Mouse (Mus musculus): ENCODE measurements at regions not wholly inside any gene's neighbourhood (a gene's known extent, or its start where the extent isn't known, plus 50 kb on each side); places are given as distances from the start of the nearest gene placed in this dataset.
A peak's percentile ranks its signal among the peaks of the same experiment; 100 is the strongest.

DNA sequence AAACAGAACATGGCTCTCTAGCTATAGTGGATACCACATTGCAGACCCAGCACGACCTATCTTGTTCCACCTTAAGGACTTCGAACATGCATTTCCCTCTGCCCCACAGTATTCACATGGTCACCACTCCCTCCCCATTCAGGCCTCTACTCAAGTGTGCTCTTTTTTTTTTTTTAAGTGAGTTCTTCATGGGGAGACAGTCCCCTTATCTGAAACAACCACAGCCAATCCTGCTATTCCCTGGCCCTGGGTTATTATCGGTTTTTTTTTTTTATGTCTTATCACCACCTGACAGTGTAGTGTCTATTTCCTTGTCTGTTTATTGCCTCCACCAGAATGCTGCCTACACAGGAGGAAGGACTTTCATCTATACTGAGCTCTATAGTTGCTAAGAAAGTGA is 125.6 kb upstream of the Parp11 start:
- Histone ChIP-seq H3K9me3 (replicated peaks) (no peaks in the 10 kb centered on the region), H3K4me3 (peak overlapping the region; percentile 16; the same call in 1 of the 2 replicates), H3K27me3 (replicated peaks) (peaks cover 9% of the 10 kb centered on the region), H3K36me3 (no peaks in the 10 kb centered on the region), H3K4me1 (peaks cover 80% of the 10 kb centered on the region), H3K9ac (peak overlapping the region; percentile 64), H3K27ac (peak overlapping the region; percentile 99), H3K4me2 (peak overlapping the region; percentile 60)
- peak; percentile 87 for ATAC-seq
- 16% methylated on average over 3 of the region's 3 CpGs for WGBS (ENCODE audit: insufficient replicate concordance)

DNA sequence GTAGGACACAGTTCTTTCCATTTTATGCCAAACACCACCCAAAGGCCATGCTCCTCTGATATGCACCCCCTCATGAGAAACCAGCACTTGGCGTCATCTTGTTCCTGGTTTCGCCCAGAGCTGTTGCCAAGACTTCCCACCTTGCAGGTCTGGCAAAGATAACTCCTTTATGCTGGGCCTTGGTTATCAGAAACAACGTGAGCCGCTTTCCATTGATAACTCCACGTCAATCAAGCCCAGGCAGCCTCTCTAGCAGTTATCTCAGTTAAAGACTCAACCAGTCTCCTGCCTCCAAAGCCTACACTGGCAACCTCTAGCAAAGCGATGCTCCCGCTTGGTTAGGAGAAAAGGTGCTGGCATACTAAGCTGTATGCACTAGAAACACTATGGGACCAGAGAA is 124.2 kb upstream of the Parp11 start:
- Histone ChIP-seq H3K4me2 (peak overlapping the region; percentile 60), H3K9me3 (replicated peaks) (no peaks in the 10 kb centered on the region), H3K27ac (peak overlapping the region; percentile 99), H3K4me1 (peaks cover 93% of the 10 kb centered on the region), H3K9ac (peak overlapping the region; percentile 64), H3K4me3 (peak overlapping the region; percentile 8; the same call in 1 of the 2 replicates), H3K36me3 (no peaks in the 10 kb centered on the region), H3K27me3 (replicated peaks) (peaks cover 3% of the 10 kb centered on the region)
- peak; percentile 81 for ATAC-seq
- WGBS (ENCODE audit: insufficient replicate concordance), result 16% methylated on average over 7 of the region's 7 CpGs

DNA sequence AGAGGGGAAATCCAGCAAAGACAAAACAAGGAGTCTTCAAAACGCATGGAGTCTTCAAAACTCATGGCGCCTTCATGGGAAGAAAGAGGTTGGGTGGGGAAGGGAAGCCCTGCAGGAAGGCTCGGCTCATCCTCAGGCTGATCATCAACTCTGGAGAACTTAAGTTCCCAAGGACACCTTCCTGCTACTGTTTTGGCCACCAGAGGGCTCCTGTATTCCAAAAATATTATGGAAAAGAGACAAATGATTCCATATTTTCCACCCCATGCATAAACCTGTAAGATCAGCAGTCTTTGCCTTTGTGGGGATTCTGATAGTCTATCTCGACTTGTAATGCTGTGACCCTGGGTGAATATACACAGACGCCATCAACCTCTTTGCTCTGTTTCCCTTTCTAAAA is 121.7 kb upstream of the Parp11 start:
- H3K4me2 ChIP-seq, result no peak overlapping the region
- no peak for ATAC-seq
- H3K27ac ChIP-seq, result no peak overlapping the region
- no peaks in the 10 kb centered on the region for H3K27me3 ChIP-seq (replicated peaks)
- H3K4me3 ChIP-seq, result no peak overlapping the region
- H3K4me1 ChIP-seq, result peaks cover 93% of the 10 kb centered on the region
- no peaks in the 10 kb centered on the region for H3K9me3 ChIP-seq (replicated peaks)
- H3K9ac ChIP-seq, result no peak overlapping the region
- 56% methylated on average over 5 of the region's 5 CpGs for WGBS (ENCODE audit: insufficient replicate concordance)
- H3K36me3 ChIP-seq, result no peaks in the 10 kb centered on the region

DNA sequence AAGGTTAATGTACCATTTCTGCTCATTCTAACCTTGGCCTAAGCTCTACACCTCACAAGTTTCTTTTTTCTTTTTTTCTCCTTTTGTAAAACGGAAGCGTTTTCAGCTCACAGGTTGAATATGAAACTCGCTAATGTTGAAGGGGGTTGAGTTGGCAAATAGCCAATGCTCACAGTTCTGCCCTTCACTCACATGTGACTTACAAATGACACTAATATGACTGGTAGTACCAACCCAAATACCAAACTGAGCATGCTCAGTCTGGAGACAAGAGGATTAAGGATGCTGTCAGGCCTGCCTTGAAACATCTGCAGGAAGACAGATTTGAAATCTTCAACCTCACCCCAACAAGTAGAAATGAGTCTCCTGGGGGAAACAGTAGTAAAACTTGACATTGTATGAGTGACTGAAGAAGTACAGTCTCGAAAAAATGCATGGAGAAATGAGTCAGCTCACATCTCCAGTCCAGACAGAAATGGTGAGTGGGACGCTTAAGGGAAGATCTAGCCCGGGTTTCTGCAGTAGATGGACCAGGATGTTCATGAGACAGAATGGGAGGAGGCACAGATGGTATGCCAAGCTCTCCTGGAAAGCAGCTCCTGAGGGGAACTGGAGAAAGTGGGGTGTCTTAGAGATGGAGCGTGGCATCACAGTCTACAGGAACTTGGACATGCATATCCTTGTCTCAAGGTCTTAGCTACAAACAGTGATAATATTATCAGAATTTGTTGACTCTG is 120.9 kb upstream of the Parp11 start:
- peak overlapping the region; percentile 70 for H3K27ac ChIP-seq
- peaks cover 90% of the 10 kb centered on the region for H3K4me1 ChIP-seq
- no peak overlapping the region for H3K4me3 ChIP-seq
- WGBS (ENCODE audit: insufficient replicate concordance), result 70% methylated on average over 7 of the region's 7 CpGs
- no peaks in the 10 kb centered on the region for H3K9me3 ChIP-seq (replicated peaks)
- peak overlapping the region; percentile 49 for H3K4me2 ChIP-seq
- ATAC-seq, result no peak; the same call in 1 of the 2 replicates
- H3K36me3 ChIP-seq, result no peaks in the 10 kb centered on the region
- peak overlapping the region; percentile 14 for H3K9ac ChIP-seq
- no peaks in the 10 kb centered on the region for H3K27me3 ChIP-seq (replicated peaks)

DNA sequence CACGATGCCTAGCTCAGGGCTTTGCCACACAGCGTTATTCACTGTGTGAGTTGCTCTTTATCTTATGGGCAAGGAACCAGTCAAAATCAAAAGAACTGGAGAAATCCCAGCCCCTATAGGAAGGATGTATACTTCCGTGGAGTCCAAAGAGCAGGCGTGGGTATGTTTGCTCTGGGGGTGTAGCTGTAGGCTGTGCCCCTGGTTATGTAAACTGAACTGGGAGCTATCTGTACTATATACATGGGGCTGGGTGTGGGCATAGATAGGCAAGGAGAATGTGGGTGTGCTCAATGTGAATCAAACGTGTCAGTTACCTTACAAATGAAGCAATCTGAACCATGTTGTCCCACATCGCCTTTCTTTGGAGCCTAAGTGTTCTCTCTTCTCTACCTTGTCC is 120.3 kb upstream of the Parp11 start:
- Histone ChIP-seq H3K4me2 (peak overlapping the region; percentile 49), H3K27me3 (replicated peaks) (no peaks in the 10 kb centered on the region), H3K9me3 (replicated peaks) (no peaks in the 10 kb centered on the region), H3K27ac (peak overlapping the region; percentile 70), H3K4me3 (no peak overlapping the region), H3K4me1 (peaks cover 93% of the 10 kb centered on the region), H3K9ac (peak overlapping the region; percentile 14), H3K36me3 (no peaks in the 10 kb centered on the region)
- WGBS (ENCODE audit: insufficient replicate concordance), result 25% methylated on average over 6 of the region's 6 CpGs
- peak; percentile 66 for ATAC-seq

DNA sequence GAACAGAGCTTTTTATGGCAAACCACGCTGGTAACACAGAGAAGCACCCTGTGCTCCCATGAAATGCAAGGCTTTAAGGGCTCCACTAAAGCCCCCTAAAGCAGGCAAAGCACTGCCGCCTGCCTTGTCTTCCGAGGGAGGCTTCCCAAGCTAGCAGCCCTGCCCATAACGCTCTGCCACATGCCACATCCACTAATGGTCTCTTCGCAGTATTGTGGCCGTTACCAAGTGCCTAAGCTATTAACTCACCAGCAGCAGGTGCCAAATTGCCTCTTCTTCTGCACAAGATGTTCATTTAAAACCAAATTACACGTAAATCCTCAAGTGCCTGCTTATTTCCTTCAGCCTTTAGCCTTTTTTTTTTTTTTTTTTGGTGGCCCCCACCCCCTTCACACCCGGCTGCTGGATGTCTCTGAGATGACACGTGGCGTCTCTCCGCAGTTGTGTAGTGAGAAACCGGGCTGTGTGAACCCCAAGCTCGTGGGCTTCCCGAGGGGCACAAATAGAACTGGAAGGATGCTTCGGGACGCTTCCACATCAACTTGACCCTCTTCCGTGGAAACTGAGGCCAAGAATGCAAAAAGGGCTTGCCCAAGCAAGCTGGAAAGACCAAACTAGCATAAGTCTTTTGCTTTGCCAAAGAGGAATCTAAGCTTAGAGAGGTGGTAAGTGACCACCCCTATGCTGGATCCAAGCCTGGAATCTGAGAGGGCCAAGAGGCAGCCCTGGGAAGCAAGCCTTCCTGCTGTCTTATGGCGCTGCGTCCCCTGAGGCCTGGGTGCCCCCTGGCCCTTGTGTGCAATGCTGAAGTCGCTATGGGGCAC is 117.2 kb upstream of the Parp11 start:
- H3K4me2 ChIP-seq, result peak overlapping the region; percentile 96
- peak overlapping the region; percentile 80 for H3K9ac ChIP-seq
- peaks cover 71% of the 10 kb centered on the region for H3K4me1 ChIP-seq
- peak overlapping the region; percentile 67 for H3K4me3 ChIP-seq
- peak overlapping the region; percentile 87 for H3K27ac ChIP-seq
- H3K9me3 ChIP-seq (replicated peaks), result no peaks in the 10 kb centered on the region
- no peaks in the 10 kb centered on the region for H3K36me3 ChIP-seq
- no peak for ATAC-seq
- H3K27me3 ChIP-seq (replicated peaks), result no peaks in the 10 kb centered on the region
- WGBS (ENCODE audit: insufficient replicate concordance), result 65% methylated on average over 20 of the region's 20 CpGs

DNA sequence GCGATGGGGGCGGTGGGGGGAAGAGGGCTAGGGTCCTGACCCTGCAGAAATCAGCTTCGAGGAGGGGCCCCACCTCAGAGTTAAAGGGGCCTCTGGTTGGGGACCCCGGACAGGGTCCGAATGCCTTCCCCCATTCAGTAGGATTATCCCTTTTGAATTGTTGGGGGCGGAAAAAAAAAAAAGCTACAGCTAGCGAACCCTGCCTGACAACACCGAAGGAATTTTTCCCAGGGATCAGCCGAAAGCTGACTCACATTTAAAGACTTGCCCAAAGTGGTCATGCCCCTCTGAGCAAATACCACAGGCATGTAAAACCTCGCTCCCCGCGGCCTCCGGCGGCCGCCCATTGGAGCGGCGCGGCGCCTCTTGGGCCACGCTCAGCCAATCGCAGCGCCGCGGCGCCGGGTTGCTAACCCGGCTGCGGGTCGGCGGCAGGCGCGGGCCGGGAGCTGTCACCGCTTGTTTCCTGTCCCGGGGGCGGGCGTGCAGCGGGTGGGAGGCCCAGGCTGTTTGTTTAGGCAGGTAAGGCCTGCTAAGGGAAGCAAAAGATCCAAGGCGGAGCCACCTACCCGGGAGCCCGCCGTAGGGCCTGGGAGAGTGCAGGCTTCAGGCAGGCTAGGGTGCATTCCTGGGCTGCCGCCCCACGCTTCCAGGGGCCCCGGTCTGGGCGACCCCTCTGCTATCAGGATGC is 116.5 kb upstream of the Parp11 start:
- peak overlapping the region; percentile 87 for H3K27ac ChIP-seq
- peak overlapping the region; percentile 80 for H3K9ac ChIP-seq
- no peaks in the 10 kb centered on the region for H3K9me3 ChIP-seq (replicated peaks)
- H3K4me1 ChIP-seq, result peaks cover 64% of the 10 kb centered on the region
- peak overlapping the region; percentile 96 for H3K4me2 ChIP-seq
- H3K36me3 ChIP-seq, result no peaks in the 10 kb centered on the region
- under 1% methylated on average over 46 of the region's 46 CpGs for WGBS (ENCODE audit: insufficient replicate concordance)
- peak overlapping the region; percentile 67 for H3K4me3 ChIP-seq
- ATAC-seq, result peak; percentile 89
- 0 out of 2 replicates have a peak, but pooled peaks cover 3% of the 10 kb centered on the region for H3K27me3 ChIP-seq (replicated peaks)

DNA sequence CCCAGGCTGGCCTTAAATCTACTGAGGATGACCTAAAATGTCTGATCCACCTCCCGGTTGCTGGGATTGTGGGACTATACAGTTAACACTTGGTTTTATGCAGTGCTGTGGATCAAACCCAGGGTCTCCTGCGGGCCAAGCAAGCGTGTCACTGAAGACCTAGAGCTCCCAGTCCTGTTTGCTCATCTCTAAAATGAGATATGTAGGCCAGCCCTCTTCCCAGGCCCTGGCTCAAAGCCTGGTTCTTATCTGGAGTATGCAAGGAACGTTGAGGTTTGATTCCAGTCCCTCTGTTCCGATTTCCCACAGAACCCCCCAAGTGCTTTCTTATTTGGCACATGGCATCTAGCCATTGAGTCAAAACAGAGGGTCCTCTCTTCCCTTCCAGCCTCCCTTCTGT is 115.5 kb upstream of the Parp11 start:
- Histone ChIP-seq H3K4me3 (no peak overlapping the region), H3K27ac (peak overlapping the region; percentile 87)

DNA sequence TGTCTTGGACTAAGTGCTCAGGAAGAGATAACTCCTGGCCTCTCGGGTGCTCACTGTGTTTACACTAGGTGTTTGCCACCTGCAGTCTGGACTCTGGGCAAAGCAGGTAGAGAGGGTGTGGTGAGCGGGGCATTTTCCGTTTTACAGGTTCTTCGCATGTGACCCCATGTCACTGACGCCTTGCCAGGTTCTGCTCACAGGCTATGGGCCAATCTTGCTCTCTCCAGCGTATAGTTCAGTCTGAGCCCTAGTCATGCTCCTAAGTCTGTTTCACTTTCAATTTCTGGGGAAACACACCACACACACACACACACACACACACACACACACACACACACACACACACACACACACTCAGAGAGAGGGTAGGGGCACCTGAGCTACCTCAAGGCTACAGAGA is 112.4 kb upstream of the Parp11 start:
- ATAC-seq, result no peak
- no peaks in the 10 kb centered on the region for H3K9me3 ChIP-seq (replicated peaks)
- no peaks in the 10 kb centered on the region for H3K36me3 ChIP-seq
- H3K27me3 ChIP-seq (replicated peaks), result peaks cover 27% of the 10 kb centered on the region
- H3K4me3 ChIP-seq, result no peak overlapping the region
- 73% methylated on average over 6 of the region's 6 CpGs for WGBS (ENCODE audit: insufficient replicate concordance)
- H3K4me2 ChIP-seq, result no peak overlapping the region
- H3K4me1 ChIP-seq, result peaks cover 54% of the 10 kb centered on the region
- H3K27ac ChIP-seq, result no peak overlapping the region
- no peak overlapping the region for H3K9ac ChIP-seq

More for the DNA sequence above, 115.5 kb upstream of the Parp11 start:
- Histone ChIP-seq H3K9me3 (replicated peaks) (no peaks in the 10 kb centered on the region), H3K9ac (0 out of 2 replicates have a peak overlapping the region, but pooled peaks have one; percentile 9), H3K4me1 (peaks cover 64% of the 10 kb centered on the region), H3K4me2 (peak overlapping the region; percentile 96), H3K27me3 (replicated peaks) (peaks cover 12% of the 10 kb centered on the region), H3K36me3 (no peaks in the 10 kb centered on the region)
- 44% methylated on average over 5 of the region's 5 CpGs for WGBS (ENCODE audit: insufficient replicate concordance)
- ATAC-seq, result no peak

DNA sequence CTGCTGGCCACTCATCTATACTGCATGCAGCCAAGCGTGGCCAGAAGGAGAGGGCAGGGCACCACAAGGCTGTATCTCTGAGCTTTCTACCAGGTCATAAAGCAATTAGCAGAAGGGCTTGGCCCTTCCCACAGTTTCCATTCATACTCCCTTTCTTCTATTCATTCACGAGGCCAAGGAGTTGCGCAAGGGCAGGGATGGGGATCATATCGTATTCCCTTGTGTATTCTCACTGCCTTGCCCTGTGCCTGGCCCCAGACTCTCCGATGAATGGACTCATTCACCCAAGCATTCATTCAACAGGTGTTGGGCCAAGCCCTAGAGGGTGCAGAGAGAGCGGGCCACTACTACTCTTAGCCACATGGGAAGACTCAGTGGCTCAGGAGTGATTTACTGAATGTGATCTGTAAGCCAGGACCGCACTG is 111.2 kb upstream of the Parp11 start:
- H3K4me1 ChIP-seq, result peaks cover 47% of the 10 kb centered on the region
- 70% methylated on average over 7 of the region's 7 CpGs for WGBS (ENCODE audit: insufficient replicate concordance)
- H3K4me2 ChIP-seq, result no peak overlapping the region
- peaks cover 27% of the 10 kb centered on the region for H3K27me3 ChIP-seq (replicated peaks)
- H3K27ac ChIP-seq, result no peak overlapping the region
- no peaks in the 10 kb centered on the region for H3K9me3 ChIP-seq (replicated peaks)
- H3K36me3 ChIP-seq, result no peaks in the 10 kb centered on the region
- no peak for ATAC-seq
- no peak overlapping the region for H3K9ac ChIP-seq
- H3K4me3 ChIP-seq, result no peak overlapping the region

DNA sequence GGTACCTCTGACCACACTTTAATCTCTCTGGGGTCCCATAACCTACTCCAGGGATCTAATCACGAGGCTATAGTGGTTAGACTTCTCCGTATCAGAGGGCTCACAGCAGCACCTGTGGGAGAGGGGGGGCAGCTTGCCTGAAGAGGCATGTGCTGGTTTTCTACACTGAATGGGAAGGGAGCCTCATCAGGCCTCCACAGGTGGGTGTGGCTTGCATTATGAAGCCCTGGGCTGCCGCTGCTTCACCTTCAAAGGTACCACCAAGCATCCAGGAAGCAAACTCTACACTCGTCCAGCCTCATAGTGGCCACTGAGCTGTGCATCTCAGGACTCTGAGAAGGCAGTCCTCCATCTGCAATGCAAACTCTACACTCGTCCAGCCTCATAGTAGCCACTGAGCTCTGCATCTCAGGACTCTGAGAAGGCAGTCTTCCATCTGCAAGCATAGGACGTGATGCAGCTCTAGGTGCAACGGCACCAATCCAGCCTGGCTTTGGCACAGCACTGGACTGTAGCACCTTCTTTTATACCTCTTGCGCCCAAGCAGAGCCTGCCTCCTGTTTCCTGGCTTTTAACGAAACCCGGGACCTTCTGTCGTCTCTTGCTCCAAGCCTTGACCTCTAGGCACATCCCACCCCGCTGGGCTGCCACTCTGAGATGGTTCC is 110.5 kb upstream of the Parp11 start:
- 0 out of 2 replicates have a peak overlapping the region, but pooled peaks have one; percentile 29 for H3K9ac ChIP-seq
- 27% methylated on average over 12 of the region's 12 CpGs for WGBS (ENCODE audit: insufficient replicate concordance)
- peaks cover 27% of the 10 kb centered on the region for H3K27me3 ChIP-seq (replicated peaks)
- peaks cover 47% of the 10 kb centered on the region for H3K4me1 ChIP-seq
- ATAC-seq, result no peak
- no peaks in the 10 kb centered on the region for H3K9me3 ChIP-seq (replicated peaks)
- no peak overlapping the region for H3K4me3 ChIP-seq
- H3K27ac ChIP-seq, result no peak overlapping the region
- no peaks in the 10 kb centered on the region for H3K36me3 ChIP-seq
- H3K4me2 ChIP-seq, result peak overlapping the region; percentile 10
